In genomic region chr2:59437684-59438393, GRCm38 (mm10) we compare ENCODE assay signal across 8 mouse cellular contexts. TPM values are rescaled to one million over a fixed set of nuclear protein-coding genes. Genes with fewer than 3 reads are reported as not detected.
A peak's percentile ranks its signal among the peaks of the same experiment; 100 is the strongest.
DNase-seq lines count a peak whose midpoint lies in the region; ATAC-seq and TF ChIP-seq lines count a peak whose summit lies in the region.

No protein-coding gene starts in this region.

- no peak for TF ChIP-seq EP300 in liver, postnatal 0 days (IDR thresholded peaks at IDR 0.05; ENCODE audit: low read depth)

- peak; percentile 93 for DNase-seq in retina, postnatal 1 day
- no peak for DNase-seq in retina, embryonic 14.5 days (ENCODE audit: low spot score)
- DNase-seq in cerebellum, postnatal 4 days (ENCODE audit: low spot score in 2 of 2), result peak; percentile 57 to 81
- DNase-seq in kidney, postnatal 25 days, result peak; percentile 90 to 92
- peak; percentile 83 for DNase-seq in liver, postnatal 0 days
- peak; percentile 46 for DNase-seq in ovary, postnatal 10 days (ENCODE audit: low spot score)
- peak; percentile 64 for DNase-seq in urinary bladder, postnatal 25 days (ENCODE audit: low spot score)

- no peaks in the 10 kb centered on the region for H3K27me3 ChIP-seq in heart, embryonic 14.5 days (ENCODE audit: control insufficient read depth, insufficient read depth, low read length)
- no peaks in the 10 kb centered on the region for H3K27me3 ChIP-seq in liver, postnatal 0 days (ENCODE audit: insufficient read depth, low read length)

- ATAC-seq in heart, embryonic 14.5 days (ENCODE audit: insufficient number of reproducible peaks, insufficient read depth, low FRiP score, low read depth), result peak; percentile 66; the same call in 1 of the 2 replicates
- peak; percentile 89 for ATAC-seq in liver, postnatal 0 days

- H3K4me2 ChIP-seq in heart, embryonic 14.5 days (ENCODE audit: low read length), result peak overlapping the region; percentile 69
- peak overlapping the region; percentile 73 for H3K4me2 ChIP-seq in liver, postnatal 0 days (ENCODE audit: low read depth, low read length)

- peaks cover 12 to 18% of the 10 kb centered on the region in 2 experiments for H3K4me1 ChIP-seq in heart, embryonic 14.5 days (ENCODE audit: control insufficient read depth in 2 of 2, insufficient read depth in 2 of 2, low read length in 2 of 2)
- H3K4me1 ChIP-seq in liver, postnatal 0 days (ENCODE audit: insufficient read depth), result peaks cover 3% of the 10 kb centered on the region; the same call in 1 of the 2 replicates

- H3K36me3 ChIP-seq in heart, embryonic 14.5 days (ENCODE audit: control insufficient read depth, insufficient read depth, low read length), result no peaks in the 10 kb centered on the region
- H3K36me3 ChIP-seq in liver, postnatal 0 days (replicated peaks; ENCODE audit: insufficient read depth, low read length), result no peaks in the 10 kb centered on the region

- peak overlapping the region; percentile 15 to 27; a peak in 3 of 4 replicates for H3K4me3 ChIP-seq in heart, embryonic 14.5 days (ENCODE audit: control insufficient read depth in 1 of 2, insufficient read depth in 1 of 2, low read depth in 1 of 2, low read length in 2 of 2)
- H3K4me3 ChIP-seq in liver, postnatal 0 days (ENCODE audit: low read depth, low read length), result peak overlapping the region; percentile 27; the same call in 1 of the 2 replicates

- peak overlapping the region; percentile 83 to 86 for H3K27ac ChIP-seq in heart, embryonic 14.5 days (replicated peaks in 1 of 2; ENCODE audit: control insufficient read depth in 1 of 2, insufficient read depth in 1 of 2, low read depth in 2 of 2, low read length in 2 of 2)
- no peak overlapping the region for H3K27ac ChIP-seq in liver, postnatal 0 days (ENCODE audit: low read depth)

- TF ChIP-seq CTCF in liver, postnatal 0 days (IDR thresholded peaks at IDR 0.05; ENCODE audit: low read depth), result no peak

- peak overlapping the region; percentile 54 for H3K9ac ChIP-seq in heart, embryonic 14.5 days (ENCODE audit: low read length)
- H3K9ac ChIP-seq in liver, postnatal 0 days (replicated peaks), result no peak overlapping the region

- 43% methylated on average over 12 of the region's 12 CpGs for WGBS in heart, embryonic 14.5 days
- WGBS in liver, postnatal 0 days (ENCODE audit: insufficient replicate concordance), result 49% methylated on average over 12 of the region's 12 CpGs

- H3K9me3 ChIP-seq in heart, embryonic 14.5 days (ENCODE audit: control insufficient read depth, low read length), result no peaks in the 10 kb centered on the region
- no peaks in the 10 kb centered on the region for H3K9me3 ChIP-seq in liver, postnatal 0 days (ENCODE audit: low read length)

RNA-seq across cellular contexts. Expression of gene Dapl1, which starts 46.6 kb away (rescaled TPM):
- 1.4 and 1.9 TPM in 2 replicates for polyA plus RNA-seq in heart, embryonic 14.5 days (2014; fragmentation: Nextera tagmentation; extraction: Ambion mirVana)
- not detected in 2 replicates for polyA plus RNA-seq in liver, postnatal 0 days (2015; fragmentation: Nextera tagmentation; extraction: Ambion mirVana)
